Mouse (Mus musculus) intestine, embryonic 15.5 days (tissue): ENCODE results near the gene Cpn1. TPM values are rescaled to one million over a fixed set of nuclear protein-coding genes. Genes with fewer than 3 reads are reported as not detected.

Source experiments
- ATAC-seq: fragments of 200-750 bp; cut with Nextera tagmentation; 2 replicates; pipeline ENCODE4 v1.8.0; 2017; ENCODE audit warnings: moderate TSS enrichment, moderate library complexity
- H3K27ac ChIP-seq: fragments of 300-500 bp; sonication (generic); 2 replicates; pipeline ENCODE4 v1.5.1; 2015; ENCODE audit warnings: mild to moderate bottlenecking, inconsistent platforms
- H3K27me3 ChIP-seq: fragments of 300-500 bp; sonication (generic); replicated peaks from 2 replicates; pipeline ENCODE4 v1.6.1; 2015; ENCODE audit warnings: inconsistent platforms
- H3K36me3 ChIP-seq: fragments of 300-500 bp; sonication (generic); 2 replicates; pipeline ENCODE4 v1.6.1; 2015; ENCODE audit warnings: inconsistent platforms
- H3K4me1 ChIP-seq: fragments of 300-500 bp; sonication (generic); replicated peaks from 2 replicates; pipeline ENCODE4 v1.6.1; 2015; ENCODE audit warnings: inconsistent platforms
- H3K4me2 ChIP-seq: fragments of 300-500 bp; sonication (generic); replicated peaks from 2 replicates; pipeline ENCODE4 v1.6.1; 2015; ENCODE audit warnings: mild to moderate bottlenecking, inconsistent platforms
- H3K4me3 ChIP-seq: fragments of 300-500 bp; sonication (generic); replicated peaks from 2 replicates; pipeline ENCODE4 v1.5.1; 2015; ENCODE audit warnings: inconsistent platforms
- H3K9ac ChIP-seq: fragments of 300-500 bp; sonication (generic); 2 replicates; pipeline ENCODE4 v1.6.1; 2015; ENCODE audit warnings: inconsistent platforms
- H3K9me3 ChIP-seq: fragments of 300-500 bp; sonication (generic); 2 replicates; pipeline ENCODE4 v1.6.1; 2016; ENCODE audit warnings: inconsistent platforms
- WGBS: fragments of 180-500 bp; shearing (Covaris S2); methylation state at CpG from one replicate; pipeline ENCODE4 v1.1.7; 2015; 5-methylcytosine and 5-hydroxymethylcytosine counted together
- polyA plus RNA-seq: library from polyadenylated mRNA; unstranded; fragments of >200 nt; fragmentation: Nextera tagmentation; extraction: Ambion mirVana; gene quantifications from 2 replicates; pipeline ENCODE4 v1.2.1, GENCODE M21; 2015

The Cpn1 gene
- polyA plus RNA-seq, 1 experiment from 2014 or later = 21.4 TPM

DNA sequence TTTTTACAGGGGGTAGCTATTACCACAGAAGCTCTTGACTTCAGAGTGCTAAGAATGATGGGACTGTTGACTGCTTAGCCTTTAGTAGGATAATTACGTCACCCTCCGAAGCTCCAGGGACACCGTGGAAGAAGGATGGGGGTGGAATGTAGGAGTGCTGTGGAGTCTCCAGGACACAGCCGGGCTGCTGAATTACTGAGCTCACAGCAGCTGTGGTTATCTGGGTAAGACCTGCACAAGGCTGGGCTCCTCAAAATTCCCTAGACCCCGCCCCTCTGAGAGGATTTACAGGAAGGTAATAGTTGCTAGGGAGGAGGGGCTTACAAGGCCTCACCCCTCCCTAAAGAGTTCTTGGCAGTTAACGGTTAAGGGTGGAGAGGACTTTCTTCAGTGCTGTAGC, 9.7 kb downstream of the Cpn1 start:
- 40% methylated on average over 6 of the region's 6 CpGs for WGBS
- no peak overlapping the region for H3K4me2 ChIP-seq
- H3K27ac ChIP-seq = no peak overlapping the region
- H3K27me3 ChIP-seq = no peaks in the 10 kb centered on the region
- H3K36me3 ChIP-seq = no peaks in the 10 kb centered on the region
- 0 out of 2 replicates have a peak, but pooled peaks cover 3% of the 10 kb centered on the region for H3K4me1 ChIP-seq
- H3K9ac ChIP-seq = no peak overlapping the region
- ATAC-seq = peak; percentile 36; the same call in 1 of the 2 replicates
- no peaks in the 10 kb centered on the region for H3K9me3 ChIP-seq
- H3K4me3 ChIP-seq = no peak overlapping the region

DNA sequence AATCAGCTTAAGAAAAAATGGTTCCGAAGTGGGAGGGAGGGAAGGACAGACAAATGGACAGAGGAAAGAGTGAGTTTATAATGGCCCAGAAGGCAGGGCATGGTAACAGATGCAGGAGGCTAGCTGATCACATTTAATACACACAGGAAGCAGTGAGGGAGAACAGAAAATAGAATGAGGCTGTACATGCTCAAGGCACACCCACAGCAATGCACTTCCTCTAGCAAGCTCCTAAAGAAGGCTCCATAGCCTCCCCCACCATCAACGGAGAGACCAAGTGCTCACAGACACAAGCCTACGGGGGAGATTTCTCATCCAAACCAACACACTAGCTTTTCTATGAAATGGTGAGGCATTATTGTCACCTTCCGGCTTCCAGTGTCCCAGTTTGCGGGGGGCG, 12.1 kb downstream of the Cpn1 start:
- ATAC-seq = no peak
- no peak overlapping the region for H3K4me2 ChIP-seq
- H3K9ac ChIP-seq = no peak overlapping the region
- no peaks in the 10 kb centered on the region for H3K9me3 ChIP-seq
- H3K4me1 ChIP-seq = 0 out of 2 replicates have a peak, but pooled peaks cover 3% of the 10 kb centered on the region
- no peaks in the 10 kb centered on the region for H3K27me3 ChIP-seq
- no peaks in the 10 kb centered on the region for H3K36me3 ChIP-seq
- H3K4me3 ChIP-seq = no peak overlapping the region
- no peak overlapping the region for H3K27ac ChIP-seq
- 91% methylated on average over 6 of the region's 6 CpGs for WGBS

DNA sequence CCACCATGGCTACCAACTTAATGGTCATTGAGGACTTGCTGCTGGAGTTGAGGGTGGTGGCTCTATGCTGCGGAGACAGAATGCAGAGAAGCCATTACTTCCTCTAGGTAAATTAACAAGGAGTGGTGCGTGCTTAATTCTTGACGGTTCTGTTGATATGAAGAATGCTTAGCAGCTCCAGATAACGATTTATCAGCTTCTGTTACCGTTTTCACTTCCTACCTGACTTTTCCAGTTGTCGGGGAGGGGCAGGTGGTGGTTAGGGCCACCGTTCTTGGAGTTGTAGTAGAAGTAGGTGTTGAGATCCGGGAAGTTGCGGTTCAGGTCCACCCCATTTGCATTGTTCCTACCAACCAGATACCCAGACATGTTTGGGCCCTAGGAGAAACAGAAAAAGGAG, 12.6 kb downstream of the Cpn1 start:
- 74% methylated on average over 9 of the region's 9 CpGs for WGBS

DNA sequence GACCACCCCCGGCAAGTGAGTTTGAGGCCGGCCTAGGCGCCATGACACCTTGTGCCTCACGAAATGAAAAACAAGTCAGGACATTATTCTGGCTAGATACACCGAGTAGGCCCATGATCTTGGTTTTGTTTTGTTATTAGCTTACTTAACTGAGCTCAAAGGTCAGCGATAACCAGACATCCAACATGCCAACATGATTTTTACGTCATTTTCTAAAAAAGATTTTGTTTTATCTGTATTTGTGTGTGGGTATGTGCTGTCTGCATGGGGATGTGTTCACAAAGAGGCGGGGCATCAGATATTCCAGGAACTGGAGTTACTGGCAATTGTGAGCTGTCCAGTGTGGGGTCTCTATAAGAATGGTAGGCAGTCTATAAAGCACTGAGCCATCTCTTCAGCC, 14.2 kb downstream of the Cpn1 start:
- Histone ChIP-seq H3K27ac (no peak overlapping the region), H3K9ac (no peak overlapping the region), H3K9me3 (no peaks in the 10 kb centered on the region), H3K4me3 (no peak overlapping the region), H3K36me3 (no peaks in the 10 kb centered on the region), H3K27me3 (no peaks in the 10 kb centered on the region), H3K4me1 (0 out of 2 replicates have a peak, but pooled peaks cover 3% of the 10 kb centered on the region), H3K4me2 (no peak overlapping the region)
- ATAC-seq = no peak
- 92% methylated on average over 8 of the region's 8 CpGs for WGBS

More for the DNA sequence above, 12.6 kb downstream of the Cpn1 start:
- H3K4me3 ChIP-seq = no peak overlapping the region
- no peaks in the 10 kb centered on the region for H3K27me3 ChIP-seq
- no peak overlapping the region for H3K27ac ChIP-seq
- H3K4me2 ChIP-seq = no peak overlapping the region
- no peak for ATAC-seq
- H3K4me1 ChIP-seq = 0 out of 2 replicates have a peak, but pooled peaks cover 3% of the 10 kb centered on the region
- H3K36me3 ChIP-seq = no peaks in the 10 kb centered on the region
- H3K9ac ChIP-seq = no peak overlapping the region
- no peaks in the 10 kb centered on the region for H3K9me3 ChIP-seq

DNA sequence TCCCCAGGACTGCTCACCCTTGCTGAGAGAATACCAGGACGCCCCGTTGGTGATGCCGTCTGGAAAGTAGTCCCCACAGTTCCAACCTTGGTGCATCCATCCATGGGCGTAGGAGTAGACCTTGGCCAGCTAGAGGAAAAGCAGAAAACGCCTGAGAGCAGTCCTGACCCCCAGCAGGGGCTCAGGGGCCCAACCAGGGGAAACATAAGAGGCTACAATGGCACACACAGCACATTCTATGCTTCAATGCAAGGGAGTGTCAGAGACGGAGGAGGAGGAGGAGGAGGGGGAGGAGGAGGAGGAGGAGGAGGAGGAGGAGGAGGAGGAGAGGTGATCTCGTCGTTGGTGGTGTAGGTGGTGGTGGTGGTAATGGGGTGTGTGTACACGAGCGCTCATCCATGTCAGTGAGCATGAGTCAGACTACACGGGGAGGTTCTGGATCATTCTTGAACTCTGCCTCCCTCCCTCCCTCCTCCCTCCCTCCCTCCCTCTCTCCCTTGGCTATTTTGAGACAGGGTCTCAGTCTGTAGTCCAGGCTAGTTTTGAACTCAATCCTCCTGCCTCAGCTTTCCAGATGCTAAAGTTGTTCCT, 17.8 kb downstream of the Cpn1 start:
- no peak overlapping the region for H3K4me3 ChIP-seq
- WGBS = 61% methylated on average over 8 of the region's 11 CpGs
- 0 out of 2 replicates have a peak, but pooled peaks cover 5% of the 10 kb centered on the region for H3K4me1 ChIP-seq
- H3K27me3 ChIP-seq = no peaks in the 10 kb centered on the region
- no peak overlapping the region for H3K9ac ChIP-seq
- H3K9me3 ChIP-seq = no peaks in the 10 kb centered on the region
- H3K27ac ChIP-seq = no peak overlapping the region
- no peaks in the 10 kb centered on the region for H3K36me3 ChIP-seq
- no peak overlapping the region for H3K4me2 ChIP-seq
- ATAC-seq = no peak

DNA sequence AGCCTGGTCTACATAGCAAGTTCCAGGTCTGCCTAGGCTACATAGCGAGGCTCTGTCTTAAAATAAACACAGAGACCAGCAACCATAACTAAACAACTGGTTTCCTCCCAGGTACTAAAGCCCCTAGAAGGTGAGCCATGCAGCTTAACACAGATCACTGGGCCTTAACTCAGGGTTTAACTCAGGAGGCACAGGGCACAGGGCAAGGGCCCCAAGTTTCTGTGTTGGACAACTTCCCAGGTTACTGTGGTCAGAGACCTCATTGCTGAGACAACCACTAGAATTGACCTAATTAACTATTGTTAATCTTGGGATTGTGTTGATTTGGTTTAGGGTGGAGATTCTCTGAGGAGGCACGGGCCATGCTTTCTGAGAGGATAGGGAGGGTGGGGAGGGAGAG, 19.9 kb downstream of the Cpn1 start:
- 73% methylated on average over 2 of the region's 2 CpGs for WGBS
- Histone ChIP-seq H3K9me3 (no peaks in the 10 kb centered on the region), H3K27ac (no peak overlapping the region), H3K4me2 (no peak overlapping the region), H3K9ac (no peak overlapping the region), H3K4me3 (no peak overlapping the region), H3K27me3 (no peaks in the 10 kb centered on the region), H3K4me1 (0 out of 2 replicates have a peak, but pooled peaks cover 5% of the 10 kb centered on the region), H3K36me3 (no peaks in the 10 kb centered on the region)
- ATAC-seq = no peak

DNA sequence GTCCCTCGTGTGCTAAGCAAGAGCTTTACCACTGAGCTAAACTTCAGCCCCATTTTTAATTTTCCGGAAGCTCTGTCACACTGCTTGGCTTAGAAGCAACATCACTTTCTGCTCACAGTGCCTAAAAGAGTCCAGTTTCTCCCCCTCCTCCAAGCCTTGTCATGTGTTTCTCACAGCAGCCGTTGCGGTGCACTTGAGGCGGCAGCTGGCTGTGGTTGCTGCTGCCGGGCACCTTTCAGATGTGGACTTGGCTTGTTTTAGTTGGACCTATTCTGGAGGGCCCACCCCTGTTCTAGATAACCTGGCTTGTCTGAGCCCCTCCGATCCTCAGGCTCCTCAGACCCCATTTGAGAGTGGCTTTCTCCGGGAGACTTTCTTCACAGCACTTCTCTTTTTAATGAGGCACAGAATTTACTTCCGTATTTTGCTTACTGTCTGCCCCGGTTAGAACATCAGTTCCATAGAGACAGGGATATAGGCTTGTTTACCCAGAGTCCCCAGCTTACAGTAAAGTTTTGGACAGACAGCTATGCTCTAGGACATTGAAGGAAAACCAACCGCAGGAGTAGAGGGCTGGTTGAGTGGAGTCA, 20.8 kb downstream of the Cpn1 start:
- no peak for ATAC-seq
- H3K4me2 ChIP-seq = no peak overlapping the region
- H3K9ac ChIP-seq = no peak overlapping the region
- no peak overlapping the region for H3K4me3 ChIP-seq
- WGBS = 65% methylated on average over 11 of the region's 11 CpGs
- no peaks in the 10 kb centered on the region for H3K36me3 ChIP-seq
- H3K9me3 ChIP-seq = no peaks in the 10 kb centered on the region
- H3K27ac ChIP-seq = no peak overlapping the region
- no peaks in the 10 kb centered on the region for H3K27me3 ChIP-seq
- 0 out of 2 replicates have a peak, but pooled peaks cover 5% of the 10 kb centered on the region for H3K4me1 ChIP-seq

DNA sequence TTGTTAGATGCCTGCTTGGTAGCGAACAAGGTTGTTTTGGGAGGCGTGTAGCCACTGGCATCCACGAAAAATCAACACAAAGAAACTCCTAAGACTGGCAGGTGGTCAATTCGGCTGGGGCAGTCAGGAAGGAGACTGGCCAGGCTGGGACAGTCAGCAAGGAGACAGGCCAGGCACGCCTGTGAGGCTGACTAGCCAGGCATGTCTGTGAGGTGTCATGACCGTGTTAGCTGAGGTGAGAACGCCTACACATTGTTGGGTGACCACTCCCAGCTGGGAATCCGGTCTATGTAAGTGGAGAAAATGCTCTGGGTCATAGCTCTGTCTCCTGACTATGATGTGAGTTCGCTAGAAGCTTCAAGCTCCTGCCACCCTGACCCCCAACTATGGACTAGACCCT, 23.6 kb downstream of the Cpn1 start:
- Histone ChIP-seq H3K4me1 (peaks cover 10% of the 10 kb centered on the region; the same call in 1 of the 2 replicates), H3K9ac (no peak overlapping the region), H3K9me3 (no peaks in the 10 kb centered on the region), H3K4me3 (no peak overlapping the region), H3K4me2 (no peak overlapping the region), H3K36me3 (no peaks in the 10 kb centered on the region), H3K27ac (no peak overlapping the region), H3K27me3 (no peaks in the 10 kb centered on the region)
- no peak for ATAC-seq
- WGBS = 77% methylated on average over 9 of the region's 9 CpGs

DNA sequence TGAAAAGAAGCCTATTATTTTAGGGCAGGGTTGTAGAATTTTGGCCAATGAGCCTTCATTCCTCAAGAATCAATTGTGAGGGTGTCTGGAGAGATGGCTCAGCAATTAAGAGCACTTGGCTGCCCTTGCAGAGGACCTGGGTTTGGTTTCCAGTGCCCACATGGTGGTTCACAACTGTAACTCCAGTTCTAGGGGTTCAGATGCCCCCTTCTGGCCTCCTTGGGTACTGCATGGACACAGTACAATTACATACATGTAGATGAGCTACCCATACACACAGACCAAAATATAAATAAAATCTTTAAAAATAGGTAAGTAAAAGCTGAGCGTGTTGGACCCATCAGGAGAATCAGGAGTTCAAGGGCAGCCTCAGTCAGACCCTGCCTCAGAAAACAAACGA, 25.2 kb downstream of the Cpn1 start:
- ATAC-seq = no peak
- H3K36me3 ChIP-seq = no peaks in the 10 kb centered on the region
- H3K9me3 ChIP-seq = no peaks in the 10 kb centered on the region
- 92% methylated on average over 2 of the region's 2 CpGs for WGBS
- peaks cover 13% of the 10 kb centered on the region; the same call in 1 of the 2 replicates for H3K4me1 ChIP-seq
- no peak overlapping the region for H3K4me2 ChIP-seq
- H3K9ac ChIP-seq = no peak overlapping the region
- H3K27me3 ChIP-seq = no peaks in the 10 kb centered on the region
- H3K27ac ChIP-seq = no peak overlapping the region
- no peak overlapping the region for H3K4me3 ChIP-seq

DNA sequence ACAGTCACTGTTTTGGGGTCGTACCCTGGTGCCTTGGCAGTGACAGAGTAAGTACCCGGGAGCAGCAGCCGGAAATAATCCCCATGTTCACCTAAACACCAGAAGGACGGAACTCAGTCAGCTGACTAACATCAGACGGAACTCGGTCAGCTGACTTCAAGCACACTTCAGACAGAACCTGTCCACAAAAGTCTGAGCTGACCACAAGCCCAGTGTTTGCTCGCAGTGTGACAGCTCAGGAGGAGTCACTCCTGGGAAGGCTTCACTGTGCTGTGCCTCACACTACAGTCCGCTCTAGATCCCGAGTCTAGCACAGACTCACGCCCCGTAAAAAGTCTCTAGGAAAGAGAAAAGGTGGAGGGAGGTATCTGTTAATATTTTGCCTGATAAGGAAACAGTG, 26.3 kb downstream of the Cpn1 start:
- Histone ChIP-seq H3K9ac (no peak overlapping the region), H3K4me2 (no peak overlapping the region), H3K27ac (no peak overlapping the region), H3K4me1 (peaks cover 8% of the 10 kb centered on the region; the same call in 1 of the 2 replicates), H3K4me3 (no peak overlapping the region), H3K27me3 (no peaks in the 10 kb centered on the region), H3K9me3 (no peaks in the 10 kb centered on the region), H3K36me3 (no peaks in the 10 kb centered on the region)
- 83% methylated on average over 11 of the region's 11 CpGs for WGBS
- no peak for ATAC-seq

DNA sequence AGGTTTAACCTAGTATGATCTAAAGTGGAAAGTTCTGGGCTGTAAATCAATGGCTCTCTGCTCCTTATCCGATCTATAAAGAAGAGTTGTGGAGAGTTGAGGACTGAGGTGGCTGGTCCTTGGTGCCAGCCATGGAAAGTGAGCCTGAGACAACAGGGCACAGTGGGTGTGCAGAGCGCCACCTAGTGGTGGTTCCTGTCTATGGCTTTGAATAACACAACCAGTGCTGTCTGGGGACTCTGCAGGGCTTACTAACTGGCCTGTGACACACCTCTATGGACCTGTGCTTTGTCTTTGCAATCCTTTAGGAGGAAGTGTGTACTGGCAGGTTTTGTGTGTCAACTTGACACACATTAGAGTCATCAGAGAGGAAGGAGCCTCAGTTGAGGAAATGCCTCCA, 27.2 kb downstream of the Cpn1 start:
- H3K9ac ChIP-seq = no peak overlapping the region
- H3K27me3 ChIP-seq = no peaks in the 10 kb centered on the region
- no peaks in the 10 kb centered on the region for H3K36me3 ChIP-seq
- WGBS = 25% methylated on average over 2 of the region's 2 CpGs
- no peak overlapping the region for H3K4me3 ChIP-seq
- H3K9me3 ChIP-seq = no peaks in the 10 kb centered on the region
- peaks cover 8% of the 10 kb centered on the region; the same call in 1 of the 2 replicates for H3K4me1 ChIP-seq
- no peak overlapping the region for H3K4me2 ChIP-seq
- ATAC-seq = peak; percentile 58
- H3K27ac ChIP-seq = no peak overlapping the region

DNA sequence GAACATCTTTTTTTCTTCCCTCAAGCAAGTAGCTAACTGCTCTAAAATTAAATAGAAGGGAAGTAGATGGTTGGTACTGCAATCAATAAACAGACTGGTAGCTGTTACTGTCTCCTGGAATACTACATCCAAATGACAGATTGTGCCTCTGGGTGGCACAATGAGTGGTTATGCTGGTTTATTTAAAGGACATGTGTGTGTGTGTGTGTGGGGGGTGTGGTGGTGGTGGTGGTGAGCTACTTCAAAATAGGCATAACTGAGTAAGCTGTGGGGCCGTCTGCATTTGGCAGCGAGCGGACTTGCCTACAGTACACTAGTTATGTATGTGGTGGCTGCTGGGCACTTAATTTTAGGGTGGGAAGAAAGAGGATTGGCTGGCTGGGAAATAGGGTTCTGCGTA, 28.5 kb downstream of the Cpn1 start:
- Histone ChIP-seq H3K4me2 (no peak overlapping the region), H3K9me3 (no peaks in the 10 kb centered on the region), H3K4me1 (peaks cover 8% of the 10 kb centered on the region; the same call in 1 of the 2 replicates), H3K4me3 (no peak overlapping the region), H3K9ac (no peak overlapping the region), H3K27me3 (no peaks in the 10 kb centered on the region), H3K36me3 (no peaks in the 10 kb centered on the region), H3K27ac (peak overlapping the region; percentile 36; the same call in 1 of the 2 replicates)
- ATAC-seq = no peak
- WGBS = 80% methylated on average over 4 of the region's 4 CpGs

DNA sequence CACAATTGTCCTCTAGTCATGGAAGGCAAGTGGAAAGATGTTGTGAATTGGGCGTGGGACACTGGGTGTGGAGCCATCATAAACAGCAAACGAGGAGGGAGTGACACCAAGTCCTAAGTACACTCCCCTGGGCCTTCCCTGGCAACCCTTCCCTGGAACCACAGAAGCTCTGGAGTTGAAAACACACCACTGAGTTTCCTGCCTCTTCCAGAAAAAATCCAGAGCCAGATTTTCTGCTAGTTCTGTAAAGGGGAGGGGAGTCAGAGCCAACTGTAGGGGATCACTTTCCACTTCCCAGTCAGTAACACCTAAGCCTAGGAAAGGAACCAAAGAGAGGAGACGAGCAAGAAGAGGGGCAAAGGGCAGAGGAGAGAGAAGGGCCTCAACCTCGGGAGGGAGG, 29.0 kb downstream of the Cpn1 start:
- Histone ChIP-seq H3K27me3 (no peaks in the 10 kb centered on the region), H3K9me3 (no peaks in the 10 kb centered on the region), H3K4me2 (no peak overlapping the region), H3K27ac (peak overlapping the region; percentile 36; the same call in 1 of the 2 replicates), H3K9ac (no peak overlapping the region), H3K4me1 (peaks cover 8% of the 10 kb centered on the region; the same call in 1 of the 2 replicates), H3K36me3 (no peaks in the 10 kb centered on the region), H3K4me3 (no peak overlapping the region)
- WGBS = 12% methylated on average over 4 of the region's 4 CpGs
- peak; percentile 86 for ATAC-seq
